8 mouse cellular contexts compared by ENCODE assay signal in genomic region chr13:24518887-24519286, GRCm38 (mm10).
DNase-seq lines count a peak whose midpoint lies in the region; ATAC-seq lines count a peak whose summit lies in the region.

No protein-coding gene starts in this region.

- intact Hi-C loops in heart, postnatal 36 days (cut with DNase I) = loop anchor here (1.0 kb wide), 1 partner anchor 168 kb away; no protein-coding TSS in a partner anchor

- peak; percentile 26 for DNase-seq in cerebellum, adult 9-10 months
- DNase-seq in right cerebral cortex, adult 2 months (ENCODE audit: low spot score in 2 of 2) = peak; percentile 40 to 44
- no peak for DNase-seq in right cerebral cortex, postnatal 4 days
- peak; percentile 36 to 40 for DNase-seq in cerebellum, postnatal 10 days
- peak; percentile 53 to 74 for DNase-seq in heart, postnatal 36 days
- DNase-seq in lung, postnatal 14 days = peak; percentile 60
- peak; percentile 67 for DNase-seq in thymus, postnatal 14 days

- no peak for ATAC-seq in cerebellum, adult (ENCODE audit: insufficient number of reproducible peaks, low FRiP score, low TSS enrichment)
